Mouse (Mus musculus) embryo, embryonic 10 days (tissue): ENCODE data around the gene Frmd8.

Source experiments
- DNase-seq: peaks from one replicate; pipeline ENCODE4 v3.0.0-alpha.2; 2015; ENCODE audit warnings: low spot score

The Frmd8 gene

DNA sequence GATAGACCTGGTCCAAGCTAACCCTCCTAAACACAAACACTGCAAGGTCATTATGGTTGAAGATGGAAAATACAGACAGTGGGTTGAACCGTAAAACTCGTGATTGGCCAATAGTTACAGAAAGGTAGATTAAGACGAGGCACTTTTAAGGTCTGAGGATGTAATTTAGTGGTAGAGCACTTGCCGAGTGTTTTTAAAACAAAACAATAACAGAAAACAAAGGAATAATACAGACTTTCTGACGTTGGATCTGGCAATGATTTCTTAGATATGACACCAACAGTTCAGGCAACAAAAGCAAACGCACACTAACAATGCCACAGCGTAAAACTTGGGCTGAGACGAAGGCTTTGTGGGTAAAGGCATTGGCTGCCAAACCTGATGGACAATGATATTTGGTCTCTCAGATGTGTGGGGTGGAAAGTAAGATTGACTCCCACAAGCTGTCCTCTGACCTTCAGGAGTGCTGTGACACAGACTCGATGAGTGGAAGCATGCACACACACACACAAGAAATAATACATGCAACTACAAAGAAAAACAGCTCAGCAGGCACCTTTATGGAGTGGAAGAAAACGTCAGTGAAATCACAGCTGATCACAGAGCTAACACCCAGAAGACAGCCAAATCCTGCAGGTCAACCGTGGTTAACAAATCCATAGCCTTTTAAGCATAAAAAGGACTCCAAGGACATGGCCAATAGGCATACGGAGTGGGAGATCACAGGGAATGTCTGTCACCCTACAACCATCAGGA is 36.8 kb downstream of the Frmd8 start:
- DNase-seq = no peak

- no peak for DNase-seq
Measured at GRCm38 (mm10) chr19:5837606-5838005, 37.5 kb downstream of the Frmd8 start.

DNA sequence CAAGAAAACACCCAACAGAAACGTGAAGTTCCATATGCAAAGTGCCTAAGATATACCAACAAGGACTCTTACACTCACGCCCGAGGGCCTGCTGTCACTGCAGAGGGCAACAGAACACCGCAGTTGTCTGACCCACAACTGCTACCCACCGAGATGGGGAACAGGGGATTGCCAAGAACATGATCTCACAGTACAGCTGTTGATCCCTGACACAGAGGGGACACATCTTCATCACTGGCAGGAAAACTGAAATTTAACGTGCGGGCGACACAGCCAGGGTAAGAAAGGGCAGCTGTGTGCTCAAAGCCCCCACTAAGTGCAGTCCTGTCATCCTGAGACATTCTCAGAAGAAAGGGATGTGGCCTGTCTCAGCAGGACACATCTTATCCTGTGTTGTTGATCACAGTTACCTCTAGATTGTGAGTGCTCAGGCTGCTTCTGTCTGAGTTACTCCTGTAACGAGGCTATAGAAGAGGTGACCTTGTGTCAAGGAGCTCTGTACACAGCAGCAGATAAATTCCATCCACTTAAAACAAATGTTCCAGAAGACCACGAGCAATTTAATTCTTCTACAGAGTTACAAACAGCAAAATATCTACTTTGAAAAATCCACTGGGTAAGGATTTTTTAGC is 38.0 kb downstream of the Frmd8 start:
- DNase-seq = no peak

GRCm38 (mm10) chr19:5835922-5836430 is 39.1 kb downstream of the Frmd8 start:
- no peak for DNase-seq

GRCm38 (mm10) chr19:5835054-5835921 is 39.8 kb downstream of the Frmd8 start:
- DNase-seq = no peak

DNA sequence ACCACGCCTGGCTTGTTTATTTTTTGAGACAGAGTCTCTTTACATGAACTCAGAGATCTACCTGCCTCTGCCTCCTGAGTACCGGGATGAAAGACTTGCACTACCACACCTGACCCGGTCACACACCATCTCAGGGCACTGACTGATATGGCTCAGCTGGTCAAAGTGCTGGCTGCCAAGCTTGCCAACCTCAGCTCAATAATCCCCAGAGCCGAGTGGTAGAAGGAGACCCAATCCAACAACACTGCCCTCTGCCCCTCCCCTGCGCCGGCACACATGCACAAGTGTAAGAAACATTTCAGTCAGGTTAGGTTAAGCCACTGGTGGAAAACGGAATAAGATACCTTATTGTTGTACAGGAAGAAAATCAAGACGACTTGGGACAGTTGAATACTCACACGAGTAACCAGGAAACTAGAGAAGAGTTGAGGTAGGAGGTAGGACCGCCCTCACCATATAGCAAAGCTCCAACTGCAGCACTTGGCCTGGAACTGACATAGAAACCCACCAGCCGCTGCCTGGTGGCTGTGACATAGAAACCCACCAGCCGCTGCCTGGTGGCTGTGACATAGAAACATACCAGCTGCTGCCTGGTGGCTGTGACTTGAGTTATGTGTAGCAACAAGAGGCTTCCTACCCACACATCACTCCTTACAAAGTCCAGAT is 40.7 kb downstream of the Frmd8 start:
- no peak for DNase-seq

DNA sequence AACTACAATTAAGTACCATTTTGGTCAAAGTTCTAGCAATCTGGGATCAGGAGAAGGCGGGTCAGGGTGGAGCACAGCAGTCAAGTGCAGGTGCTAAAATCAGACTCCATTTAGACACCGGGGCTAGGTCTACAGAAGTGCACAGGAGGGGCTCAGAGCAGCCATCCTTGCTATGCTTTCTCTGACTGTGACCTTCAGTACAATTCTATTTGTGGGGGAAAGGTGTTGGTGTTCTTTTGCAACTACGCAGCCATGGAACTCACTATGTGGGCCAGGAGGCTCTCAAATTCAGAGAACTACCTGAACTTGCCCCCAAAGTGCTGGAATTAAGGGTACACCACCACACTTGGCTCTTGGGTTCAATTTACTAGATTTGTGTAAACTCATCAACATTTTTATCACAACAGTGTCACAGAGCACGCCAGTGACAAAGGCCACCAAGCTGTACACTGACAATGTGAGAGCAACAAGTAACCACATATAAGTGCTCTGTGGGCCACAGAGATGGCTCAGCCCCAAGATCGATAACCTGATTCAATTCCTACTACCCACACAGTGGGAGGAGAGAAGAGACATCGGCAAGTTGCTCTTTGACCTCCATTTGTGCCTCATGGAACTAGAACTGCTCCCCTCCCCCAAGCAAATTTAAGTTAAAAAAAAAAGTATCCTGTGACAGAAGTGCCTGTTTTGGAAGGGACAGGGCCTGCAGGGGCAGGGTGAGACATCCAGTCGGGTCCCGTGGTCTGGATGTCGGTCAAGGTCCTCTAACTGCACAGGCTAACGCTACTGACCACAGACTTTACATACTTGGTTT is 41.6 kb downstream of the Frmd8 start:
- no peak for DNase-seq

DNA sequence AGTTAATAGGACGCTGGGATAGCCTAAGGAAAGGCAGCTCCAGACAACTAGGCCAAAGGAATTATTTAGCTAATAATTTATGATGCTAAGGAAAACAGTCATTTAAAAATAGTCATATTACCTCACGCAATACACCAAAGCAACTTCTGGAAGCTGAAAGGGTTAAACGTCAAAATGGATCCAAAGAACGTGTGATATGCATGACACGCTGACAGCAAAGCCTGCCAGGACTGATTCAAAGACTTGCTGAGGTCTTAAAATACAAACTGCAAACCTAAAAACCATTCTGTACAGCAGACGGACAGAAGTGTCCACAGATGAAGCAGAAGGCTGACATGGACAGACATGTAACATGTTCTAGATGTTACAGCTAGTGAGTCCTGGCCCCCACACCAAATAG is 42.7 kb downstream of the Frmd8 start:
- no peak for DNase-seq

GRCm38 (mm10) chr19:5831958-5832320 is 43.1 kb downstream of the Frmd8 start:
- DNase-seq = no peak

DNA sequence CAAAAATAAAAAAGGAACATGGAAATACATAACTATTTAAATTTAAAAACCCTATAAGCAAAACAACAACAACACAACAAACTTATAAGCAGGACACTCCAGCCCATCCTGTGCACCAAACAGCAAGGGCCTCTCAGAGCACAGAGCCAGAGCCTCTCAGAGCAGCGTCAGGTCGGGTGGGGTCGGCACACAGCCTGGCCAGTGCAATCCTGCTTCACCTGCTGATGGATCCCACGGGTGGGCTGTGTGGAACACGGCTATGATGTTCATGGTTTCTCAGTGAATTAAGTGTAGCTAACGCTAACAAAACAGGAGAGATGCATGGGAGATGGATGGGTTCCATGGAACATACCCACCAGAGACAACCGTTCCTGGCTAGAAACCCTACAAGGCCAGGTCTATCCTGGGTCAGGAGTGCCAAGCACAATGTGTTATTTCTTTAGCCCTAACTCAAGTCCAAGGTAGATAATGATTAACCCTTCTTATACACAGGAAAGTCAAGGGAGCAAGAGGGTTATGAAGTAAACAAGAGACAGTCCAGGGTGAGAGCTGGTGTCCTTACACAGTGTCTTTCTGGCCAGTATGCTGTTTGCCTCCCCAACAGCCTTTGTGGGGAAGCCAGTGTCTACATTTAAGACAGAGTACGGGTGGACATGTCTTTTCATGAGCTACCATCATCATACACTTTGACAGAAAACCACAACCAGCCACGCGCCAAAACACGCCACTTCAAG is 43.7 kb downstream of the Frmd8 start:
- DNase-seq = no peak

DNA sequence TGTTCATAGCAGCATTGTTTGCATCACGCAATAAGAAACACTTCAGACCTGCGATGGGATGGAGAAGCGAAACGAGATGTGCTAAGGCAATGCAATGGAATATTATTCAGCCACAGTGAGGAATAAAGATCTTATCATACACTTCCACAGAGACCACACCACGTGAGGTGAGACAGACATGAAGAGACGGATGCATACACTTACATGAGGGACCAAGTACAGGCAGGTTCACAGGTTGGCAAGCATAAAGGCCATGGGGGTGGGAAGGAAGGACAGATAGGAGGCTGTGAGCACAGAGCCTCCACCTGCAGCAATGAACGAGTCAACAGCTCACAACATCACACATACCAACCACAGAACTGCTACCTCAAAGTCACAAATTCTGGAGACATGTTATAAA is 44.3 kb downstream of the Frmd8 start:
- no peak for DNase-seq

DNA sequence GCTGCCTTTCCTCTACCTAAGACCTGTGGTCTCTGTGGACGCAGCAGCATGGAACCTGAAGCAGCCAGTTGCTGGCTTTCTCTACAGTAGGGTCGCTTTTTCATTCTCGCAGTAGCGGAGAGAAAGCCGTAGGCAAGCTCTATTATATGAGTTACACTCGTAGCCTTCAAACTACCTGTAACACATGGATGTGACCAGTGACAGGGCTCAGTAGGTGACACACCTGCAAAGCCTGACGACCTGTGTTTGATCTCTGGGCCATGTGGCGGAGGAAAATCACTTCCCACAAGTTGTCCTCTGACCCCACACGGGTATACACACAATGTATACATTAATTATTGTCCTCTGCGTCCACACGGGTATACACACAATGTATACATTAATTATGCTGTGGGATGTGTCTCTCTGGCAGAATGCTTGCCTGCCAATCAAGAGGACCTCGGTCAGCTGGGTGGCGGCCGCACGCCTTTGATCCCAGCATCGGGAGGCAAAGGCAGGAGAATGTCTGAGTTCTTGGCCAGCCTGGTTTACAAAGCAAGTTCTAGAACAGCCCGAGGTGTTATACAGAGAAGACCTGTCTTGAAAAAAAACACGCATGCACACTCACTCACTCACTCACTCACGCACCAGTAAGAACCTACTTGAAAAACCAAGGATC is 45.0 kb downstream of the Frmd8 start:
- DNase-seq = no peak

DNA sequence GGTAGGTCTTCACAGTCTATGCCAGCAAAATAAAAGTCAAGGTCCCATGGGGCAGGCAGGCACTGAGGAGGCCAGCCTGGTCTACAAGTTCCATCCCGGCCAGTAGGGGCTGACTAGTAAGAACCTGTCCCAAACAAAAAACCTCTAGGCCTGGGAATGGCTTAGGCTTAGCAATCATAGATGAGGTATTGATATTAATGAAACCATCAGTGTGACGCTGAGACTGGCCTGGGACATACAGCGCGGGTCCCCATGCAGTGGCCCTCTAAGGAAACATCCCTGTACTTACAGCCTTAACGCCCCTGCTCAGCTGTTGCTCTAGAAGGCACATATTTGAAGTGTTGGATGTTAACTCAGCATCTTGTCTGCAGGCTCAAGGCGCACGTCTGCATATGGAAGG is 46.2 kb downstream of the Frmd8 start:
- no peak for DNase-seq

DNA sequence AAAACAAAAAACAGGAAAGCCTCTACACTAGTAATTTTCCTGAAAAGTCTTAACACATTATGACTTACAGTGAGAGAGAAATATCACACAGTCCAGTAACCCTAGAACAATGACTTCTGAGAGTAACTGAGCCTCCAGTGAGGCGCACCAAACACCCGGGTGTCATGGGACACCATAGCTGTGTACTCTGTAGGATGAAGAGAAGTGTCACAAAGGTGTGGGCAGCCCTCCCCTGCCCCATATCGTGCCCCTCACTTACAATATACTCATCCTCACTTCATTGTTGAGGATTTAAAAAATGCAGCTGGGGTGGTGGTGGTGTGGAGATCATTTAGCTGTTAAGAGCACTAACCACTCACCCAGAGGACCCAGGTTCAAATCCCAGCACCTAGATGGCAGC is 46.9 kb downstream of the Frmd8 start:
- no peak for DNase-seq

DNA sequence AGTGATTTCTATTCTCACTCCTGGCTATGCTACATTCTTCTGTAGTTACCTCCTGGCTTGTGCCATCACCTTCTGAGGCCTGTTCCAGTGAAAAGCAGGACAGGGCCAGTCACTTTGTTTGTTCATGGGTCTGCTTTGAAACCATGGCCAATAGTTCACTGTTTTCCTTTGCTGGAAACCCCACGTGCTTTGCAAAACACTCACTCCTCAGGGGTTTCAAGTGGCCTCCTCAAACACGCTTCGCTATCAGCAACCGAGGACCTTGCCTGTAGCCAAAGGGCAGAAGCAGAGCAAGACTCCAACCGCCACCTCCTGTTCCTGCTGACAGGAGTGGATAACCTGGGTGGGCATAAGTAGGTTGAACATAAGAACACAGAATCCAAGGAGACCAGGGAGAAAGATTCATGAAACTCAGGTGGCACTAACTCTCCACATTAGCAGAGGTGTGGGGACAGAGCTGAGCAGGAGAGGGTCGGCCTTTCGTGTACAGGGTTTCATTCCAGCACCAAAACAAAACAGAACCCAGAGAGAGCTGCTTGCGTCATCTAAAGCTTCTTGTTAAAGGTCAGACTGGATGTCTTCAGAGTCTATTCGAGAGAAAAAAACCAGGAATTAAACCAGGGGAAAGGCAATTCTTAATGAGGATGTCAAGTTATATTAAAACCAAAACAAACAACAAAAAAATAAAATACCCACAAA is 47.5 kb downstream of the Frmd8 start:
- no peak for DNase-seq

DNA sequence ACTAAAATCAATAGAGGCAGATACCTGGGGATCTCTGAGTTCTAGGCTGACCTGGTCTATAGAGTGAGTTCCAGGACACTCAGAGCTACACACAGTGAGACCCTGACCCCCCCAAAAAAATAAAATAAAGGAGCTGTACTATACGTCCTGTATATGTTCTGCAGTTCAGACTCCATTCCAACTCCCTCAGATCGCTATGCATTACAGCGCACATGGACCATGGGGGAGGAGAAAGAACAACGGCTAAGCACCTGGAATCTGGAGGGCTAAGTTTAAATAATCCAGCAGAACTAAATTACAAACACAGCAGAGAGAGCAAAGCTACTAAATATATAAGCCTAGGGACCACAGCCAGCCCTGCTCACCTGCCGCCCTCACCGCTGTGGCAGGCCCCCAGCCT is 48.0 kb downstream of the Frmd8 start:
- no peak for DNase-seq

- DNase-seq = no peak
Measured at GRCm38 (mm10) chr19:5826731-5827002, 48.4 kb downstream of the Frmd8 start.

DNA sequence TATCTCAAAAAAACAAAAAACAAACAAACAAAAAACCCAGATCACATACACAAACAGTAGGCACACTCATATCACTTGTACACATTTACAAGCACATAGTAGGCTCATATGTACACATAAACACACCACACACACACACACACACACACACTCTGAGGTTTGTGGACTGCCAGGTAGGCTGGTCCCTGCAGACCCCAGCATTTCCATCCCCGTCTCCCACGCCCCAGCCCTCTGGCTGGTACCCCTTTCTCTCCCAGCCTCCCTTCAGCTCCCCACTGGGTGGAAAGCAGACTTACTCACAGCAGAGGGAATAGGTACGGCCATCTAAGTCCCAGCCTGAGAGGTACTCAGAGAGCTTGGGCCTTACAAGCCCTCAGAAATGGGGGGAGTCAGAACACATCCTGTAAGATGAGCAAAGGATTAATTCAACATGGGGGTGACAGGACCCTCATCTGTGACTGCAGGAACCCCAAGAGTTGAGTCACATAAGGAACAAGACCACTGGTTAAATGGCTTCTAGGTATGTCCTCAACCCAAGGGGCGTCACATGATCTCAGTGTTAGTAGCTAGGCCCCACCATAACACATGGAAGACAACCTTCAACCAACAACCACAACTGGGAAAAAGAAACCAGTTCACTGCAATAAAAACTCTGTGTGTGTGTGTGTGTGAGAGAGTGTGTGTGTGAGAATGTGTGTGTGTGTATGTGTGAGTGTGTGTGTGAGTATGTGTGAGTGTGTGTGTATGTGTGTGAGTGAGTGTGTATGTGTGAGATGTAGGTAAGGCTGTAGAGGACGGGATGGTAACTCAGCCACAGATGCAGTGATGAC is 49.0 kb downstream of the Frmd8 start:
- no peak for DNase-seq
